Mouse (Mus musculus) kidney, adult 9 months (tissue): ENCODE data around the gene Hamp.

Source experiments
- DNase-seq: peaks from one replicate; pipeline ENCODE4 v3.0.0; 2022

Hamp gene

GRCm38 (mm10) chr7:30904042-30904441 lies 39.8 kb downstream of the Hamp start:
- peak; percentile 19 for DNase-seq

GRCm38 (mm10) chr7:30895217-30895616 lies 48.6 kb downstream of the Hamp start:
- no peak for DNase-seq

DNA sequence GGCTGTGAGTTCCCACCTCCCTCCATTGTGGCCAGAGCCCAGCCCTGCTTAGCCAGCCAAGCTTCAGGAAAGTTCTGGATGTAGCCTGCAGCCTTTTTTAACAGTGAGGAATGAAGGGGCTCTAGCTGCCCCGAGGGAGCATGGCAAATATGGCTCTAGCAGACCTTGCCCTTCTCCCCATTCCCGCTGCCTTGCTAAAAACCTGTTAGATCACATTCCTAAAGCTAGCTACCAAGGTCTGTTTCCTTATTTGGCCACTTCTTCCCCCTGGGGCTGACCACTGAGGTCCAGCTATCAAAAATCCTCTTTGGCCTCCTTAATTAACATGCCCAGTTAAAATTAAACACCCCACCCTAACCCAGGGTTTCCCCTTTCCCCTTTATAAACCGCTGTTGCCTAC lies 51.3 kb downstream of the Hamp start:
- peak; percentile 39 for DNase-seq
